Mouse (Mus musculus) heart, adult 18-20 months (tissue): ENCODE results near the gene Tbkbp1. TPM values are rescaled to one million over a fixed set of nuclear protein-coding genes. Genes with fewer than 3 reads are reported as not detected.
"Not testable (repeated sequence)": the region's sequence is repeated elsewhere in the genome, so short reads cannot be mapped to it uniquely, and the experiment has no call there.

ENCODE experiments used
- DNase-seq, 2 experiments: peaks; one replicate each; pipeline ENCODE4 v3.0.0; 2021 to 2022; ENCODE audit warnings: mixed read lengths in 1 of 2
- long read RNA-seq, 2 experiments: library from polyadenylated mRNA; stranded (forward); transcript quantifications; one replicate each; pipeline ENCODE4 v2.0.0; 2021
- total RNA-seq, 2 experiments: library from RNA; stranded (reverse); gene quantifications; 2 replicates each; pipeline ENCODE4 v1.2.3; 2021

The Tbkbp1 gene
- total RNA-seq: 10 to 100 TPM; 12.5 to 15.0 TPM
- long read RNA-seq, experiment 1, partial matches to known transcripts: 5 of 11 reads
- long read RNA-seq, experiment 1, other reads (novel, unspliced or antisense): 5 of 11 reads
- long read RNA-seq, experiment 2, partial matches to known transcripts: 0 of 7 reads
- long read RNA-seq, experiment 2, other reads (novel, unspliced or antisense): 6 of 7 reads

- peak; percentile 34 to 41 for DNase-seq
Observed at GRCm38 (mm10) chr11:97151343-97151801, at the start of gene Tbkbp1. TSS of gene Tbkbp1 (minus strand) at chr11:97151495.

- DNase-seq: no peak
Observed at GRCm38 (mm10) chr11:97199519-97199918, 48.2 kb upstream of the Tbkbp1 start.

GRCm38 (mm10) chr11:97198601-97199000 is 47.3 kb upstream of the Tbkbp1 start:
- DNase-seq: peak; percentile 43 to 71

- no peak for DNase-seq
Observed at GRCm38 (mm10) chr11:97197021-97197420, 45.7 kb upstream of the Tbkbp1 start.

- DNase-seq: no peak
Observed at GRCm38 (mm10) chr11:97196541-97196940, 45.2 kb upstream of the Tbkbp1 start.

GRCm38 (mm10) chr11:97192621-97192951 is 41.3 kb upstream of the Tbkbp1 start:
- no peak for DNase-seq

- no peak for DNase-seq
Observed at GRCm38 (mm10) chr11:97191915-97192620, 40.8 kb upstream of the Tbkbp1 start.

- peak in 1 of 2 experiments; percentile 22 for DNase-seq
Observed at GRCm38 (mm10) chr11:97190992-97191391, 39.7 kb upstream of the Tbkbp1 start.

GRCm38 (mm10) chr11:97189645-97190044 is 38.4 kb upstream of the Tbkbp1 start:
- not testable (repeated sequence) for DNase-seq

- no peak for DNase-seq
Observed at GRCm38 (mm10) chr11:97189231-97189630, 37.9 kb upstream of the Tbkbp1 start.

GRCm38 (mm10) chr11:97188643-97188955 is 37.3 kb upstream of the Tbkbp1 start:
- no peak for DNase-seq

GRCm38 (mm10) chr11:97187764-97188642 is 36.7 kb upstream of the Tbkbp1 start, which contains the start of gene Kpnb1:
TSS of gene Kpnb1 (minus strand) at chr11:97187881.
- peak; percentile 96 to 99 for DNase-seq

- DNase-seq: peak; percentile 98 to 99
Observed at GRCm38 (mm10) chr11:97186947-97187763, 35.9 kb upstream of the Tbkbp1 start.

GRCm38 (mm10) chr11:97185704-97186614 is 34.7 kb upstream of the Tbkbp1 start:
- no peak for DNase-seq

GRCm38 (mm10) chr11:97184875-97185274 is 33.6 kb upstream of the Tbkbp1 start:
- DNase-seq: peak in 1 of 2 experiments; percentile 19

GRCm38 (mm10) chr11:97182446-97182845 is 31.2 kb upstream of the Tbkbp1 start:
- no peak for DNase-seq

GRCm38 (mm10) chr11:97181061-97181460 is 29.8 kb upstream of the Tbkbp1 start:
- DNase-seq: no peak

GRCm38 (mm10) chr11:97178198-97178597 is 26.9 kb upstream of the Tbkbp1 start:
- no peak for DNase-seq

- DNase-seq: peak; percentile 45 to 70
Observed at GRCm38 (mm10) chr11:97176851-97177250, 25.6 kb upstream of the Tbkbp1 start.

- DNase-seq: no peak
Observed at GRCm38 (mm10) chr11:97175499-97175898, 24.2 kb upstream of the Tbkbp1 start.

- no peak for DNase-seq
Observed at GRCm38 (mm10) chr11:97160341-97160740, 9.0 kb upstream of the Tbkbp1 start.
